Mouse (Mus musculus): ENCODE measurements around the gene Hepacam2.

- TF ChIP-seq CTCF (IDR thresholded peaks at IDR 0.05; ENCODE audit: extremely low read depth, insufficient read length, insufficient replicate concordance, low read depth, low read length), result no peak
- no peak for TF ChIP-seq POLR2A (IDR thresholded peaks at IDR 0.05; ENCODE audit: low read depth, low read length)
Measured at GRCm38 (mm10) chr6:3487355-3487754, 10.7 kb downstream of the Hepacam2 start.

Measured in small intestine, adult 2 months (tissue).